Mouse (Mus musculus): ENCODE data around the gene Med8.

DNA sequence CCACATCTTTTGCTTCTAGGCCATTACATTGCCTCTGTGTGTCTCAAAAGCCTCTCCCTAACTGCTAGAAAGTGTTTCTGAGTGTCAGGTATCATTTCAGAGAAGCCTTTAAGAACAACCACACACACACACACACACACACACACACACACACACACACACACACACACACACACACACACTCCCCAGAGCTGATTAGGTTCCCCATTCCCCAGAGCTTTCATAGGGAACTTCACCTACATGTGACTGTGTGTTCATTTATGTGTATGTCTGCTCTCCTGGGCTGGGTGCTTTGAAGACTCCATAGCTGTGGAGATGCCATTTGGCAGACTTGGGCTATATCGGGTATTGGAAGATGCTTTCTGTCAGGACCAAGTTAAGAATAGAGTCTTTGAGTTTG is 16.2 kb downstream of the Med8 start:
- no peak for TF ChIP-seq CTCF (IDR thresholded peaks at IDR 0.05)
- TF ChIP-seq EP300 (IDR thresholded peaks at IDR 0.05) = no peak

Data from lung, postnatal 0 days (tissue).